Mouse (Mus musculus): Measurements from ENCODE around the gene Gpam.

Gene Gpam

GRCm38 (mm10) chr19:55061951-55062350, 65.1 kb downstream of the Gpam start:
- peak; percentile 76 for DNase-seq (ENCODE audit: low read depth, low spot score)

- DNase-seq (ENCODE audit: low read depth, low spot score), result no peak
Observed at GRCm38 (mm10) chr19:55061447-55061901, 65.6 kb downstream of the Gpam start.

- peak; percentile 84 for DNase-seq (ENCODE audit: low read depth, low spot score)
Observed at GRCm38 (mm10) chr19:55060964-55061363, 66.1 kb downstream of the Gpam start.

DNA sequence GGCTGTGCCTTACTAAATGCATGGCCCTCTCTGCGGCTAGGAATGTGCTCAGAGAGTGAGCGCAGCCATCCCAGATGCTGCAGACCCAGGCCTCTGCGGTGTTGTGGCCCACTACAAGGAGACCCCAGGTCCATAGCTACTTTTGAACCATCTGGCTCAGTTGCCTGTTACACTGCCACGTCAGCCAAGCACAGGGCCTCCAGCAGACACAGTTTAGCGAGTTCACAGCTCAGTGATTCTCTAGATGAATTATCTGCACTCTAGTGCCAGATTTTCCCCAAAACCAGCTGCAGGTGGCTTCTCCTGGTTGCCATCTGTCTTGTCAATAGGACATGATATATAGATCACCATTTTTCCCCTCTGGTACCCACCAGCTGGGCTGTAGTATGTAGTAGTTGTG, 69.6 kb downstream of the Gpam start:
- DNase-seq (ENCODE audit: low read depth, low spot score), result no peak

- DNase-seq (ENCODE audit: low read depth, low spot score), result no peak
Observed at GRCm38 (mm10) chr19:55055634-55056269, 71.3 kb downstream of the Gpam start.

DNA sequence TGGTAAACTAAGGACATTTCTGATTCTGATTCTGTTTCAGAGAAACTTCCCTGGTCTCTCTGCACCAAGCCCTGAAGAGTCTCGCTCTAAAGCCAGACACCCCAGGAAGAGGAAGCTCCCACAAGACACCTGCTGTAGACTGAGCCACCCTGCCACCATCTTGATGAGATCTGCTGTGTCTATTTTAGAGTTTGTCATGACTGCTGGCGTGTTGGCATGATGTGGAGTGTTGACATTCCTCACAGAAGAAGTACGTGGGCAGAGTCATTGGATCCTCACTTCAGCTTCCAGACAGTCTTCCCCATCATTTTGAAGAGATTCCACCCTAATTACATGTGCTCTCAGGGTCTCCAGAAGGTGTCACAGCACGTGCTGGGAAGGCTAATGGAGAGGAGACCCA, 73.9 kb downstream of the Gpam start:
- peak; percentile 65 for DNase-seq (ENCODE audit: low read depth, low spot score)

GRCm38 (mm10) chr19:55037406-55037805, 89.6 kb downstream of the Gpam start:
- no peak for DNase-seq (ENCODE audit: low read depth, low spot score)

DNA sequence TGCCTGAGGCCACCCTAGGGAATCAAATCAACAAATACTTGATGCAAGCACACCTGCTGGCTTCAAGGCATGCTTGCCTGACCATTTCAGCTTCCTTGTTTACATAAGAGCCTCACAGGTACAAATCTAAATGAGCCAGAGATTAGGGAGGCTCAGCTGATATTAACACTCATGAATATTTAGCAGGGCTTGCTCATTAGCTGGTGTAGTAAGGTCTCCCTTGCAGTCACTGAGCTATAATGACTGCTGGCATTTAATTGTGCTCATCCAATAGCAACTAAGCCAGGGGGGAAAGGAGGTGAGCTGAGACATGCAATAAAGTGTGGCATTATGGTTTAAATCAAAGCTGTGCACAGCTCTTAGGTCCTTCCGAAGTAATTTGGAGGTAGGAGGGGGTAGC, 108.2 kb downstream of the Gpam start:
- no peak for DNase-seq (ENCODE audit: low read depth, low spot score)

All from brain, adult 2 months (tissue).